Mouse (Mus musculus): ENCODE measurements around the gene Zbtb20. TPM values are rescaled to one million over a fixed set of nuclear protein-coding genes. Genes with fewer than 3 reads are reported as not detected.

Gene Zbtb20
- total RNA-seq, 2 experiments from 2014 or later, result 259 to 306 TPM

GRCm38 (mm10) chr16:43471060-43471459 is 595.4 kb downstream of the Zbtb20 start:
- DNase-seq (ENCODE audit: low spot score in 2 of 2), result no peak

GRCm38 (mm10) chr16:43474941-43475728 is 599.5 kb downstream of the Zbtb20 start:
- DNase-seq (ENCODE audit: low spot score in 2 of 2), result peak in 1 of 2 experiments; percentile 56

GRCm38 (mm10) chr16:43476921-43477320 is 601.2 kb downstream of the Zbtb20 start:
- no peak for DNase-seq (ENCODE audit: low spot score in 2 of 2)

- DNase-seq (ENCODE audit: low spot score in 2 of 2), result no peak
Observed at GRCm38 (mm10) chr16:43478352-43478751, 602.7 kb downstream of the Zbtb20 start.

- DNase-seq (ENCODE audit: low spot score in 2 of 2), result no peak
Observed at GRCm38 (mm10) chr16:43480532-43480931, 604.9 kb downstream of the Zbtb20 start.

GRCm38 (mm10) chr16:43482125-43482524 is 606.4 kb downstream of the Zbtb20 start:
- DNase-seq (ENCODE audit: low spot score in 2 of 2), result no peak

- DNase-seq (ENCODE audit: low spot score in 2 of 2), result no peak
Observed at GRCm38 (mm10) chr16:43482738-43483137, 607.1 kb downstream of the Zbtb20 start.

- DNase-seq (ENCODE audit: low spot score in 2 of 2), result no peak
Observed at GRCm38 (mm10) chr16:43484400-43484799, 608.7 kb downstream of the Zbtb20 start.

GRCm38 (mm10) chr16:43489362-43489761 is 613.7 kb downstream of the Zbtb20 start:
- DNase-seq (ENCODE audit: low spot score in 2 of 2), result peak in 1 of 2 experiments; percentile 57

GRCm38 (mm10) chr16:43489984-43490383 is 614.3 kb downstream of the Zbtb20 start:
- peak in 1 of 2 experiments; percentile 61 for DNase-seq (ENCODE audit: low spot score in 2 of 2)

- no peak for DNase-seq (ENCODE audit: low spot score in 2 of 2)
Observed at GRCm38 (mm10) chr16:43492863-43493262, 617.2 kb downstream of the Zbtb20 start.

GRCm38 (mm10) chr16:43493596-43494385 is 618.1 kb downstream of the Zbtb20 start:
- no peak for DNase-seq (ENCODE audit: low spot score in 2 of 2)

GRCm38 (mm10) chr16:43495175-43495818 is 619.6 kb downstream of the Zbtb20 start:
- DNase-seq (ENCODE audit: low spot score in 2 of 2), result no peak

- DNase-seq (ENCODE audit: low spot score in 2 of 2), result no peak
Observed at GRCm38 (mm10) chr16:43497093-43497492, 621.4 kb downstream of the Zbtb20 start.

- DNase-seq (ENCODE audit: low spot score in 2 of 2), result no peak
Observed at GRCm38 (mm10) chr16:43500132-43500853, 624.6 kb downstream of the Zbtb20 start.

GRCm38 (mm10) chr16:43501284-43501683 is 625.6 kb downstream of the Zbtb20 start:
- DNase-seq (ENCODE audit: low spot score in 2 of 2), result no peak

- DNase-seq (ENCODE audit: low spot score in 2 of 2), result peak in 1 of 2 experiments; percentile 60
Observed at GRCm38 (mm10) chr16:43502339-43503009, 626.8 kb downstream of the Zbtb20 start.

GRCm38 (mm10) chr16:43503010-43503635 is 627.4 kb downstream of the Zbtb20 start:
- peak in 1 of 2 experiments; percentile 61 for DNase-seq (ENCODE audit: low spot score in 2 of 2)

GRCm38 (mm10) chr16:43503636-43504010 is 627.9 kb downstream of the Zbtb20 start:
- no peak for DNase-seq (ENCODE audit: low spot score in 2 of 2)

- peak in 1 of 2 experiments; percentile 88 for DNase-seq (ENCODE audit: low spot score in 2 of 2)
Observed at GRCm38 (mm10) chr16:43504151-43504550, 628.5 kb downstream of the Zbtb20 start.
